Mouse (Mus musculus): ENCODE data around the gene Sfxn1. TPM values are rescaled to one million over a fixed set of nuclear protein-coding genes. Genes with fewer than 3 reads are reported as not detected.

Gene Sfxn1
- polyA plus RNA-seq, 1 experiment from 2014 or later, result 26.7 TPM

GRCm38 (mm10) chr13:54076762-54077460 is 5.2 kb downstream of the Sfxn1 start:
- no peak overlapping the region for H3K4me2 ChIP-seq (ENCODE audit: low read length)
- H3K36me3 ChIP-seq (ENCODE audit: control insufficient read depth, insufficient read depth, low read length), result no peaks in the 10 kb centered on the region
- H3K27ac ChIP-seq (replicated peaks in 1 of 2; ENCODE audit: control insufficient read depth in 1 of 2, insufficient read depth in 1 of 2, low read depth in 2 of 2, low read length in 2 of 2), result no peak overlapping the region
- H3K9ac ChIP-seq (ENCODE audit: low read length), result no peak overlapping the region
- H3K4me1 ChIP-seq (ENCODE audit: control insufficient read depth in 2 of 2, insufficient read depth in 2 of 2, low read length in 2 of 2), result peaks cover 16 to 43% of the 10 kb centered on the region in 2 experiments
- no peaks in the 10 kb centered on the region for H3K9me3 ChIP-seq (ENCODE audit: control insufficient read depth, low read length)
- ATAC-seq (ENCODE audit: insufficient number of reproducible peaks, insufficient read depth, low FRiP score, low read depth), result no peak
- H3K27me3 ChIP-seq (ENCODE audit: control insufficient read depth, insufficient read depth, low read length), result no peaks in the 10 kb centered on the region
- H3K4me3 ChIP-seq (ENCODE audit: control insufficient read depth in 1 of 2, insufficient read depth in 1 of 2, low read depth in 1 of 2, low read length in 2 of 2), result no peak overlapping the region
- 86% methylated on average over 11 of the region's 11 CpGs for WGBS

DNA sequence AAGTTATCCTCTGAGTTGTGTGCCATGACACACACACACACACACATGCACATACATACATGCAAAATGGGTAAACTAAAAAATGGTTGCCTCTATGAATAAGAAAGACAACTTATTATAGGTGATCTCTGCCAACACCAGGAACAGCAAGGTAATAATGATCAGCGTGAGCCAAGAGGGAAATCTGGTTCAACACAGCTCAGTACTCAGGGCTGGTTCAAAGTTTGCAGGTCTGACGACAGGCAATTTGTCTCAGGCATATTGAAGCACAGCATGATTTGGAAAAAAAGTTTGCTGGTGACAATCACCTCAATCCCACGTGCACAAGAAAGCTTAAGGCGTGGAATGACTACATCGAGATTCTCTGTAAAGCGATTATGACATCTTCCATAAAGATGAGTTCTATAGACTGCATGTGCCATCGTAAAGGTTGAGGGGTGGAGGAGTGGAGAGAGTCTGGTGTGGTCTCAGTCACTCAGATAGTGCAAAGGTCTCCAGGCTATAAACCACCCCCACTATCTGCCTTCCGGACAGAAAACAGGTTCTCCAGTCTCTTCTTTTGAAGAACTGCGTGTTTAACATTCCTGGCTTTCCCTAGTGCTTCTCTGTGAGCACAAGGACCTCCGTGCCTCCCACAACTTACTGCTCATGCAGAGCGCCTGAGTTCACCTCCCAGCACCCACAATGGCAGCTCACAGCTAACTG is 6.0 kb downstream of the Sfxn1 start:
- no peak for ATAC-seq (ENCODE audit: insufficient number of reproducible peaks, insufficient read depth, low FRiP score, low read depth)
- peaks cover 16 to 42% of the 10 kb centered on the region in 2 experiments for H3K4me1 ChIP-seq (ENCODE audit: control insufficient read depth in 2 of 2, insufficient read depth in 2 of 2, low read length in 2 of 2)

DNA sequence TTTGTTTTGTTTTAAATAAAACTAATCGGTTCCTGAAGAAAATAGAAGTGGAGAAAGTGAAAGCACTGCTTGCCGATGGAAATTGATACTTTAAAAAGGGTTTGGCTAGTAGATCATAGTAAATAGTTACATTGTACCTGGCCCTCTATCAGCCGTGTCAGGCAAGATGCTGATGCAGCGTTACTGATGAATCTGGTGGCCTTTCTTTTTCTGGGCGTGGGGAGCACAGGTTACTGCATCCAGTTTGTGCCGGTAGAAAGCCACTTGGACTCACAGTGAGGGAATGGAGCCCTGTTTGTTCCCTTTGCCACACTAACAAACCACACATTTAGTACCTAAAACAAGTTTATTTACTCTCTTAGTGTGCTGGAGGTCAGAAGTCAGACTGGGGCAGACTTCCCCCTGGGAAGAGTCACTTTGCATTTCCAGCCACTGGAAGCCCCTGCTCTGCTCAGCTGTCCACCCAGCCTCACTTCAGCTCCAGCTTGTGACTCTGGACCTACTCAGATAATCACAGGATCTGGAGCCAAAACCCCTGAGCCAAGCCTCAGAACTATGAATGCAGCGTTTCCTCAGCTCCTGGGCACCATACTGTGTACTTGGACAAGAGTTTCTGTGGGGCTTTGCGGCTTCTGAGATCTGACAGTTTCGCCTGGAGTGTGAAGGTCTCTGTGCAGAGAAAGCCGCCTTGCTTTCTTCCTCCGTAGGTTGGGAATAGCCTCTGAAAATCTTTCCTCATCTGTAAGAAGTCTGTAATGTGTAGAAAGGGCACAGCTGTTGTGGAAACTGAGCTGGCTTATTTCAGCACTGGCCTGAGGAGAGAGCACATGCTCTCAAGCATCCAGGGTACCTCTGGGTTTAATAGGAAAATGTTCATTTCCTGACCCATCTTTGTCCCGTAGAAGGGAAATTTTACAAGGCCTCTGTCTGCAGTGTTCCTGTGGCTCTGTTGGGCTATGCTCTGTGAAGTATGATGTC is 8.4 kb downstream of the Sfxn1 start:
- H3K4me3 ChIP-seq (ENCODE audit: control insufficient read depth in 1 of 2, insufficient read depth in 1 of 2, low read depth in 1 of 2, low read length in 2 of 2), result no peak overlapping the region
- H3K27ac ChIP-seq (replicated peaks in 1 of 2; ENCODE audit: control insufficient read depth in 1 of 2, insufficient read depth in 1 of 2, low read depth in 2 of 2, low read length in 2 of 2), result 0 out of 4 replicates have a peak overlapping the region, but pooled peaks have one; percentile 10 to 28
- no peaks in the 10 kb centered on the region for H3K9me3 ChIP-seq (ENCODE audit: control insufficient read depth, low read length)
- no peak for ATAC-seq (ENCODE audit: insufficient number of reproducible peaks, insufficient read depth, low FRiP score, low read depth)
- H3K4me2 ChIP-seq (ENCODE audit: low read length), result no peak overlapping the region
- H3K9ac ChIP-seq (ENCODE audit: low read length), result no peak overlapping the region
- 65% methylated on average over 12 of the region's 12 CpGs for WGBS
- H3K27me3 ChIP-seq (ENCODE audit: control insufficient read depth, insufficient read depth, low read length), result no peaks in the 10 kb centered on the region
- no peaks in the 10 kb centered on the region for H3K36me3 ChIP-seq (ENCODE audit: control insufficient read depth, insufficient read depth, low read length)
- peaks cover 21 to 37% of the 10 kb centered on the region in 2 experiments for H3K4me1 ChIP-seq (ENCODE audit: control insufficient read depth in 2 of 2, insufficient read depth in 2 of 2, low read length in 2 of 2)

More for the DNA sequence above, 6.0 kb downstream of the Sfxn1 start:
- H3K9me3 ChIP-seq (ENCODE audit: control insufficient read depth, low read length), result no peaks in the 10 kb centered on the region
- H3K4me2 ChIP-seq (ENCODE audit: low read length), result no peak overlapping the region
- H3K27ac ChIP-seq (replicated peaks in 1 of 2; ENCODE audit: control insufficient read depth in 1 of 2, insufficient read depth in 1 of 2, low read depth in 2 of 2, low read length in 2 of 2), result no peak overlapping the region
- H3K27me3 ChIP-seq (ENCODE audit: control insufficient read depth, insufficient read depth, low read length), result no peaks in the 10 kb centered on the region
- no peak overlapping the region for H3K9ac ChIP-seq (ENCODE audit: low read length)
- WGBS, result 52% methylated on average over 11 of the region's 11 CpGs
- H3K4me3 ChIP-seq (ENCODE audit: control insufficient read depth in 1 of 2, insufficient read depth in 1 of 2, low read depth in 1 of 2, low read length in 2 of 2), result no peak overlapping the region
- no peaks in the 10 kb centered on the region for H3K36me3 ChIP-seq (ENCODE audit: control insufficient read depth, insufficient read depth, low read length)

- Histone ChIP-seq H3K9ac (ENCODE audit: low read length) (no peak overlapping the region), H3K27ac (replicated peaks in 1 of 2; ENCODE audit: control insufficient read depth in 1 of 2, insufficient read depth in 1 of 2, low read depth in 2 of 2, low read length in 2 of 2) (no peak overlapping the region), H3K4me1 (ENCODE audit: control insufficient read depth in 2 of 2, insufficient read depth in 2 of 2, low read length in 2 of 2) (peaks cover 21 to 36% of the 10 kb centered on the region in 2 experiments), H3K36me3 (ENCODE audit: control insufficient read depth, insufficient read depth, low read length) (peaks cover 6% of the 10 kb centered on the region), H3K9me3 (ENCODE audit: control insufficient read depth, low read length) (no peaks in the 10 kb centered on the region), H3K27me3 (ENCODE audit: control insufficient read depth, insufficient read depth, low read length) (no peaks in the 10 kb centered on the region), H3K4me2 (ENCODE audit: low read length) (no peak overlapping the region), H3K4me3 (ENCODE audit: control insufficient read depth in 1 of 2, insufficient read depth in 1 of 2, low read depth in 1 of 2, low read length in 2 of 2) (no peak overlapping the region)
- 91% methylated on average over 1 of the region's 1 CpGs for WGBS
- no peak for ATAC-seq (ENCODE audit: insufficient number of reproducible peaks, insufficient read depth, low FRiP score, low read depth)
These were observed 9.1 kb downstream of the Sfxn1 start for GRCm38 (mm10) chr13:54080785-54081184.

DNA sequence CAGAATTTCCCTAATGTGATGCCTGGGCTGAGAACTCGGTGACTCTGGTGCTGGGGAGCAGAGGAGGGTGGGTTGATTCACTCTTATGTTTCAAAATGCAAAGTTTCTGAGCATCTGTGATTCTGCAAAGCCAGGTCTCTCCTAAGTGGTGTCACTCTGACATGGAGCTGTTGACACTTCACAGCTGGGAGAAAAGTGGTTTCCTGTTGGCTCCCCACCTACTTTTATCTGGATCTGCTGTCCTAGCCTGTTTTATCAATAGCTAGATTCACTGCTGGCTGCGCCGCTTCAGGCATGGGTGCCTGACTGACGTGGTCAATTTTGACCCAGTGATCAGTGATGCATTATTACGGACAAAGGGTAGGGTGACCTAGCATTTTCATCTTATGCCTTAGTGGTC is 11.3 kb downstream of the Sfxn1 start:
- Histone ChIP-seq H3K27me3 (ENCODE audit: control insufficient read depth, insufficient read depth, low read length) (no peaks in the 10 kb centered on the region), H3K9me3 (ENCODE audit: control insufficient read depth, low read length) (no peaks in the 10 kb centered on the region), H3K4me2 (ENCODE audit: low read length) (no peak overlapping the region), H3K4me3 (ENCODE audit: control insufficient read depth in 1 of 2, insufficient read depth in 1 of 2, low read depth in 1 of 2, low read length in 2 of 2) (no peak overlapping the region), H3K9ac (ENCODE audit: low read length) (no peak overlapping the region), H3K27ac (replicated peaks in 1 of 2; ENCODE audit: control insufficient read depth in 1 of 2, insufficient read depth in 1 of 2, low read depth in 2 of 2, low read length in 2 of 2) (no peak overlapping the region), H3K4me1 (ENCODE audit: control insufficient read depth in 2 of 2, insufficient read depth in 2 of 2, low read length in 2 of 2) (peaks cover 16 to 24% of the 10 kb centered on the region in 2 experiments), H3K36me3 (ENCODE audit: control insufficient read depth, insufficient read depth, low read length) (peaks cover 28% of the 10 kb centered on the region)
- 25% methylated on average over 5 of the region's 5 CpGs for WGBS
- no peak for ATAC-seq (ENCODE audit: insufficient number of reproducible peaks, insufficient read depth, low FRiP score, low read depth)

- no peak for ATAC-seq (ENCODE audit: insufficient number of reproducible peaks, insufficient read depth, low FRiP score, low read depth)
- no peak overlapping the region for H3K27ac ChIP-seq (replicated peaks in 1 of 2; ENCODE audit: control insufficient read depth in 1 of 2, insufficient read depth in 1 of 2, low read depth in 2 of 2, low read length in 2 of 2)
- 66% methylated on average over 4 of the region's 4 CpGs for WGBS
These were observed 12.5 kb downstream of the Sfxn1 start for GRCm38 (mm10) chr13:54084178-54084577.

GRCm38 (mm10) chr13:54084826-54085225 is 13.2 kb downstream of the Sfxn1 start:
- H3K4me1 ChIP-seq (ENCODE audit: control insufficient read depth in 2 of 2, insufficient read depth in 2 of 2, low read length in 2 of 2), result peaks cover 8 to 12% of the 10 kb centered on the region in 2 experiments
- WGBS, result 89% methylated on average over 5 of the region's 5 CpGs
- peaks cover 47% of the 10 kb centered on the region for H3K36me3 ChIP-seq (ENCODE audit: control insufficient read depth, insufficient read depth, low read length)
- no peaks in the 10 kb centered on the region for H3K27me3 ChIP-seq (ENCODE audit: control insufficient read depth, insufficient read depth, low read length)
- H3K4me2 ChIP-seq (ENCODE audit: low read length), result no peak overlapping the region
- ATAC-seq (ENCODE audit: insufficient number of reproducible peaks, insufficient read depth, low FRiP score, low read depth), result no peak
- H3K9me3 ChIP-seq (ENCODE audit: control insufficient read depth, low read length), result no peaks in the 10 kb centered on the region
- H3K27ac ChIP-seq (replicated peaks in 1 of 2; ENCODE audit: control insufficient read depth in 1 of 2, insufficient read depth in 1 of 2, low read depth in 2 of 2, low read length in 2 of 2), result no peak overlapping the region
- no peak overlapping the region for H3K9ac ChIP-seq (ENCODE audit: low read length)
- no peak overlapping the region for H3K4me3 ChIP-seq (ENCODE audit: control insufficient read depth in 1 of 2, insufficient read depth in 1 of 2, low read depth in 1 of 2, low read length in 2 of 2)

More at GRCm38 (mm10) chr13:54084178-54084577, 12.5 kb downstream of the Sfxn1 start:
- Histone ChIP-seq H3K9me3 (ENCODE audit: control insufficient read depth, low read length) (no peaks in the 10 kb centered on the region), H3K4me3 (ENCODE audit: control insufficient read depth in 1 of 2, insufficient read depth in 1 of 2, low read depth in 1 of 2, low read length in 2 of 2) (no peak overlapping the region), H3K36me3 (ENCODE audit: control insufficient read depth, insufficient read depth, low read length) (peaks cover 40% of the 10 kb centered on the region), H3K4me2 (ENCODE audit: low read length) (no peak overlapping the region), H3K9ac (ENCODE audit: low read length) (no peak overlapping the region), H3K27me3 (ENCODE audit: control insufficient read depth, insufficient read depth, low read length) (no peaks in the 10 kb centered on the region), H3K4me1 (ENCODE audit: control insufficient read depth in 2 of 2, insufficient read depth in 2 of 2, low read length in 2 of 2) (peaks cover 12 to 14% of the 10 kb centered on the region in 2 experiments)
